Mouse (Mus musculus): ENCODE measurements around the gene Slc25a21. TPM values are rescaled to one million over a fixed set of nuclear protein-coding genes. Genes with fewer than 3 reads are reported as not detected.

The Slc25a21 gene
- polyA plus RNA-seq, 1 experiment from 2014 or later, result 0.23 TPM

DNA sequence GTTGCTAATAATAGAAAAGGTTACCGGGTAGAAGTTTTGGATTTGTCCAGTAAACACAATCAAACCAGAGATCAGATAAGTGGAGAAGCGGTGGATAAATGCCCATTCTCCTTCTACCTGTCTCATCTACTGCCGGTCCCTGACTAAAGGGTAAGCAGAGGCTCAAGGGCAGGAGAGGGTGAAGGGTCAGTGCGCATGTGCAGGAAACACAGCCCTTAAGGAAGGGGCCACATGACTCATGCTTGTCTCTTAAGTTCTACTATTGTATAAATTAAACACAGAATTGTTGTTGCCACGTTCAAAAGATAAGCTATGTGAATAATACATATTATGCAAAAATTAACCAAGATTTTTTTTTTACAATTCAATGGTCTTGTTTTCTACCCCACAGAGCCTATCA, 98.9 kb downstream of the Slc25a21 start:
- Histone ChIP-seq H3K4me1 (ENCODE audit: control insufficient read depth, insufficient read depth, low read length) (no peaks in the 10 kb centered on the region), H3K9me3 (ENCODE audit: control insufficient read depth, low read length) (no peaks in the 10 kb centered on the region), H3K27ac (ENCODE audit: low read depth, low read length) (no peak overlapping the region), H3K4me2 (ENCODE audit: low read depth, low read length) (no peak overlapping the region), H3K9ac (replicated peaks; ENCODE audit: low read depth, low read length) (no peak overlapping the region), H3K36me3 (ENCODE audit: control insufficient read depth, insufficient read depth, low read length) (no peaks in the 10 kb centered on the region), H3K27me3 (ENCODE audit: control insufficient read depth, insufficient read depth, low read length) (no peaks in the 10 kb centered on the region), H3K4me3 (ENCODE audit: low read depth, low read length) (no peak overlapping the region)
- ATAC-seq (ENCODE audit: low read depth), result no peak
- WGBS, result 92% methylated on average over 5 of the region's 5 CpGs

DNA sequence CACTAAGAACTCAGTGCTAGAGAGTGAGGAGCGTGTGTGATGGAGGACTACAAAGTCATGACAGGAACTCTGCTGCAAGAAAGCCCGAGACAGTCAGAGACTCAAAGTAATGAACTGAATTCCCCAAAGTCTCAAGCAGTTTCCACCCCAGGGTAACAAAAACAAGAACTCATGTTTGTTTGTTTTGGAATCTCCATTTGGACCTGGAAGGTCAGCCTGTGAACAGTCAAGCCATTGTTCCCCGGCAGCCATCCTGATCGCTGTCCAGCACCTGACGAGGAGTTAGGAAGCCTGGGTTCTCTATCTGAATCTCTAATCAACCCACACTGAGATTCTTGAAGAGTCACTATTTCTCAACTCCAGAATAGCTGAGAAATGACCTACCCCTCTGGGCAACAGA, 104.2 kb downstream of the Slc25a21 start:
- H3K36me3 ChIP-seq (ENCODE audit: control insufficient read depth, insufficient read depth, low read length), result no peaks in the 10 kb centered on the region
- 70% methylated on average over 5 of the region's 5 CpGs for WGBS
- no peaks in the 10 kb centered on the region for H3K27me3 ChIP-seq (ENCODE audit: control insufficient read depth, insufficient read depth, low read length)

DNA sequence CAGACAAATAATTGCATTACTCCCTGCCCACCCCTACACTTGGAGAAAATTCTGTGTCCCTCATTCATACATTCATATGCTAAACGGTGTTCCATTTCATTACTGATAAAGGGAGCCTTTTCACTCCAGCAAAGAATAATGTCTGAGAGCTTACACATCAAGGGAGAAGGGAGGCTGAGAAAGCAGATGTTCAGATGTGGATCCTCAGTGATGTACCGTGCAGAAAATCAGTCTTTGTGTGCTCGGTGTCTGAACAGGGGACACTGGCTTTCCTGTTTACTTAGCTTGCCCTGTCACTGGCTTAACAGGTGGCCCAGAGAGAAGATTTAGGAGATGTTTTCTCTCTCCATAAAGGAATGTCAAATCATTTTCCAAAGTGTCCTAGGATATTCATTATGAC, 112.8 kb downstream of the Slc25a21 start:
- Histone ChIP-seq H3K27me3 (ENCODE audit: control insufficient read depth, insufficient read depth, low read length) (no peaks in the 10 kb centered on the region), H3K9me3 (ENCODE audit: control insufficient read depth, low read length) (no peaks in the 10 kb centered on the region), H3K36me3 (ENCODE audit: control insufficient read depth, insufficient read depth, low read length) (no peaks in the 10 kb centered on the region), H3K9ac (replicated peaks; ENCODE audit: low read depth, low read length) (no peak overlapping the region), H3K4me1 (ENCODE audit: control insufficient read depth, insufficient read depth, low read length) (no peaks in the 10 kb centered on the region), H3K4me3 (ENCODE audit: low read depth, low read length) (no peak overlapping the region), H3K4me2 (ENCODE audit: low read depth, low read length) (no peak overlapping the region), H3K27ac (ENCODE audit: low read depth, low read length) (no peak overlapping the region)
- WGBS, result 4% methylated on average over 3 of the region's 3 CpGs
- ATAC-seq (ENCODE audit: low read depth), result no peak

More for the DNA sequence above, 104.2 kb downstream of the Slc25a21 start:
- Histone ChIP-seq H3K27ac (ENCODE audit: low read depth, low read length) (no peak overlapping the region), H3K4me2 (ENCODE audit: low read depth, low read length) (no peak overlapping the region), H3K9ac (replicated peaks; ENCODE audit: low read depth, low read length) (no peak overlapping the region), H3K4me1 (ENCODE audit: control insufficient read depth, insufficient read depth, low read length) (no peaks in the 10 kb centered on the region), H3K4me3 (ENCODE audit: low read depth, low read length) (no peak overlapping the region), H3K9me3 (ENCODE audit: control insufficient read depth, low read length) (no peaks in the 10 kb centered on the region)
- ATAC-seq (ENCODE audit: low read depth), result no peak

DNA sequence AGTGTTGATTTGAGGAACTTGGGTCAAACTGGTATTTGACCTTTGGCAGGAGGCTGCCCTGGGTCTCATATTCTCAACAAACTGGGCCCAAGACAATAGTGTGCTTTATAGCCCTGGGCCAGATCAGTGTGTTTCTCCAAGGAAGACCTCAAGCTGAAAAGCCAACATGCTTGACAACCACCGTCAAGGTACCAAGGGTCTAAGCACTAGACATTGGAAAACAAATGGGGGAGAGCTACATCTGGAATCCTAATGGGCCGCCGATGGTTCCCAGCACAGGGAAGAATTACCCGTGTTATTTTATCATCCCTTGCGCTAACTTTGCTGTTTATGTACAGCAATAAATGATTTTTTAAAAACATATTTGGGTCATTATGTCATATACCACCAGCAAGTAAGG, 113.7 kb downstream of the Slc25a21 start:
- Histone ChIP-seq H3K27ac (ENCODE audit: low read depth, low read length) (no peak overlapping the region), H3K4me3 (ENCODE audit: low read depth, low read length) (no peak overlapping the region), H3K9ac (replicated peaks; ENCODE audit: low read depth, low read length) (no peak overlapping the region), H3K4me2 (ENCODE audit: low read depth, low read length) (no peak overlapping the region), H3K27me3 (ENCODE audit: control insufficient read depth, insufficient read depth, low read length) (no peaks in the 10 kb centered on the region), H3K4me1 (ENCODE audit: control insufficient read depth, insufficient read depth, low read length) (no peaks in the 10 kb centered on the region), H3K36me3 (ENCODE audit: control insufficient read depth, insufficient read depth, low read length) (no peaks in the 10 kb centered on the region), H3K9me3 (ENCODE audit: control insufficient read depth, low read length) (no peaks in the 10 kb centered on the region)
- WGBS, result 68% methylated on average over 5 of the region's 5 CpGs
- ATAC-seq (ENCODE audit: low read depth), result no peak

DNA sequence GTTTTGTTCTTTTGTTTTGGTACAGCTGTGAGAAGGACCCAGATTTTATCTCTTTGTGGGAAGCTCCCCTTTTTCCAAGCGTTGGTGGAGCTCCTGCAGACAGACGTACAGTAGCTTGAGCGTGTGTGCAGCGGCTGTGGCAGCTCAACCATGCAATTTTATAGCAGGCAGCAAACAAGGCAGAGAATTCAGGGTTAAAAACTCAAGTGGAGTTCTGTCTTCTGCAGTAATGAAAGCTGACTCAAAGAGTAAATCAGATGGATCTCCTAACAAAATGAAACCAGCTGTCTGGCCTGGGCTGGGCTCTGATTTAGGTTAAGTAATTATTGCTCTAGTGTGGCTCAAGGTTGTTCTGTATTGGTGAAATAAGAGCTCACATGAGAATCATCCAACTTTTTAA, 120.7 kb downstream of the Slc25a21 start:
- H3K36me3 ChIP-seq (ENCODE audit: control insufficient read depth, insufficient read depth, low read length), result no peaks in the 10 kb centered on the region
- 31% methylated on average over 4 of the region's 4 CpGs for WGBS
- H3K27me3 ChIP-seq (ENCODE audit: control insufficient read depth, insufficient read depth, low read length), result no peaks in the 10 kb centered on the region
- H3K27ac ChIP-seq (ENCODE audit: low read depth, low read length), result no peak overlapping the region
- H3K4me1 ChIP-seq (ENCODE audit: control insufficient read depth, insufficient read depth, low read length), result no peaks in the 10 kb centered on the region
- no peak overlapping the region for H3K4me2 ChIP-seq (ENCODE audit: low read depth, low read length)
- no peak for ATAC-seq (ENCODE audit: low read depth)
- no peak overlapping the region for H3K4me3 ChIP-seq (ENCODE audit: low read depth, low read length)
- H3K9ac ChIP-seq (replicated peaks; ENCODE audit: low read depth, low read length), result no peak overlapping the region
- no peaks in the 10 kb centered on the region for H3K9me3 ChIP-seq (ENCODE audit: control insufficient read depth, low read length)

DNA sequence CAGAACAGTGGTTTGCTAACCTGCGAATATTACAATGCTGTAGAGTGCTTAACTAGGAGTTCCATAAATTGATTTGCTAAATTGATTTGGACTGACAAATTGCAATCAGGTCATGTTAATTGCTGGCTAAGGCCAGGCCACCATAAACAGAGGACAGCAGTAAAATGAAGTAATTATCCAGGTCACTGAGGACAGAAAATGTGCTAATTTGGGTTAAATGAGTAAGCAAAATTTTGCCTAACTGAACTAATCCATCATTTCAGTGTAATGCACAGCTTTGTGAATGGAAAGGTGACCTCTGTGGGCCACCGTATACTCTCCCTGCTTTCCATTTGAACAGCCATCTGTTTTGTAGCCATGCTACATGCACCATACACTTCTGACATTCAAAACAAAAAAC, 124.7 kb downstream of the Slc25a21 start:
- no peak overlapping the region for H3K4me2 ChIP-seq (ENCODE audit: low read depth, low read length)
- no peak for ATAC-seq (ENCODE audit: low read depth)
- H3K9me3 ChIP-seq (ENCODE audit: control insufficient read depth, low read length), result no peaks in the 10 kb centered on the region
- H3K9ac ChIP-seq (replicated peaks; ENCODE audit: low read depth, low read length), result no peak overlapping the region
- H3K4me1 ChIP-seq (ENCODE audit: control insufficient read depth, insufficient read depth, low read length), result no peaks in the 10 kb centered on the region
- H3K27ac ChIP-seq (ENCODE audit: low read depth, low read length), result no peak overlapping the region
- no peaks in the 10 kb centered on the region for H3K27me3 ChIP-seq (ENCODE audit: control insufficient read depth, insufficient read depth, low read length)
- no peaks in the 10 kb centered on the region for H3K36me3 ChIP-seq (ENCODE audit: control insufficient read depth, insufficient read depth, low read length)
- 68% methylated on average over 2 of the region's 2 CpGs for WGBS
- H3K4me3 ChIP-seq (ENCODE audit: low read depth, low read length), result no peak overlapping the region

DNA sequence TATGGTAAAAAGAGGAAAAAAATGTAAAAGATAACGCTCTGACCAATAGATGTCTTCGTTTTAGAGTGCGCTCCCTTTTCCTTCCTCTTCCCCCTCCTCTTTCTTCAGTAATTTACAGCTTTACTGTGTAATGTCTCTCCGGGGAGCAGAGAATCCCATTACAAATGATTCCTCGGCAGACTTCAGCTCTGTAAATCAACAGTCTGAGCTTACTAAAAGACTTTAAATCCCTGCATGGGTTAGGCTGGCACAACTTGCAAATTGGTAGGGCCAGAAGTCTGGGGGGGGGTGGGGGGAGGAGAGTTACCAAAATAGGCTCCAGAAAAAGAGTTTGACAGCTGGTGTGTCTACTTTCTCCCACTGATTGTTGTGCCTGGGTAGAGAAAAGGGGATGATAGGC, 128.7 kb downstream of the Slc25a21 start:
- H3K4me3 ChIP-seq (ENCODE audit: low read depth, low read length), result no peak overlapping the region
- no peaks in the 10 kb centered on the region for H3K4me1 ChIP-seq (ENCODE audit: control insufficient read depth, insufficient read depth, low read length)
- no peak overlapping the region for H3K27ac ChIP-seq (ENCODE audit: low read depth, low read length)
- H3K9me3 ChIP-seq (ENCODE audit: control insufficient read depth, low read length), result no peaks in the 10 kb centered on the region
- H3K9ac ChIP-seq (replicated peaks; ENCODE audit: low read depth, low read length), result no peak overlapping the region
- H3K27me3 ChIP-seq (ENCODE audit: control insufficient read depth, insufficient read depth, low read length), result no peaks in the 10 kb centered on the region
- WGBS, result 13% methylated on average over 5 of the region's 5 CpGs
- ATAC-seq (ENCODE audit: low read depth), result peak; percentile 79; the same call in 1 of the 2 replicates
- no peaks in the 10 kb centered on the region for H3K36me3 ChIP-seq (ENCODE audit: control insufficient read depth, insufficient read depth, low read length)
- no peak overlapping the region for H3K4me2 ChIP-seq (ENCODE audit: low read depth, low read length)

DNA sequence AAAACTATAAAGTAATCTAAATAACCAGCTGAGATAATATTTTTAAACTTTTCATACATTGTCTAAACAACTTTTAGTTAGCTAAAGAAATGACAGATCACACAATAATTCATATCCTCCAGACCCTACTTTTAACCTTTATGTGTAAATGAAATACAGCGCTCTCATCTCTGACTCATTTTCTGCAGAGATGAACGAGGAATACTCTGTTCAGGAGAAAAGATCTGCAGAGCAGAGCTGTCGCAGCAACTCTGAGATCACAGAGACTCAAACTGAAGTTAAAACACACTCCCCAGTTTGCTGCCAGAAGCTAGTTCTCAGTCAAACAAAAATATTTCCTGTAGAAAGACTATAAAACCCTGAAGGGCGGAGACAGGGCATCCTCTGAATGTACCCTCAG, 177.5 kb downstream of the Slc25a21 start:
- Histone ChIP-seq H3K27ac (ENCODE audit: low read depth, low read length) (no peak overlapping the region), H3K9ac (replicated peaks; ENCODE audit: low read depth, low read length) (no peak overlapping the region), H3K27me3 (ENCODE audit: control insufficient read depth, insufficient read depth, low read length) (no peaks in the 10 kb centered on the region), H3K4me3 (ENCODE audit: low read depth, low read length) (no peak overlapping the region), H3K4me2 (ENCODE audit: low read depth, low read length) (no peak overlapping the region), H3K4me1 (ENCODE audit: control insufficient read depth, insufficient read depth, low read length) (no peaks in the 10 kb centered on the region), H3K36me3 (ENCODE audit: control insufficient read depth, insufficient read depth, low read length) (no peaks in the 10 kb centered on the region), H3K9me3 (ENCODE audit: control insufficient read depth, low read length) (no peaks in the 10 kb centered on the region)
- ATAC-seq (ENCODE audit: low read depth), result no peak
- WGBS, result 74% methylated on average over 4 of the region's 4 CpGs

DNA sequence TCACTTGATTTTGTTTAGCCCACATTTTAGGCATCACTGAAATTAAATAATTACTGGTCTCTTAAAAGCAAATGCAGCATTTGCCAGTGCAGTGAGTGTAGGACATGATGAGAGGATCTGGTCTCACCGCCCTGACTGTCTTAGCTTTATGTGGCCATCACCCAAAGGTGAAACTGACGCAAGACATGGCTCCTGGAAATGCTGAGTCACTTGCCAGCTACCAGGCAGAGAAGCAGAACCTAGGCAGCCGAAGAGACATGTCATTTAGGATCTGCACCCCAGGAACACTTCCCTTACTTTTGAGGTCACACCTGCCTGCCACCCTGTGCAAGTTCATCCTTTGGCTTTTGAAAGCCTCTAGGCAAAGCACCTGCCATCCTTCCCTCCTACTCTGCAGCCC, 180.4 kb downstream of the Slc25a21 start:
- ATAC-seq (ENCODE audit: low read depth), result no peak
- WGBS, result 88% methylated on average over 3 of the region's 3 CpGs
- H3K27me3 ChIP-seq (ENCODE audit: control insufficient read depth, insufficient read depth, low read length), result no peaks in the 10 kb centered on the region
- H3K9ac ChIP-seq (replicated peaks; ENCODE audit: low read depth, low read length), result no peak overlapping the region
- no peaks in the 10 kb centered on the region for H3K4me1 ChIP-seq (ENCODE audit: control insufficient read depth, insufficient read depth, low read length)
- no peak overlapping the region for H3K4me3 ChIP-seq (ENCODE audit: low read depth, low read length)
- no peak overlapping the region for H3K27ac ChIP-seq (ENCODE audit: low read depth, low read length)
- no peaks in the 10 kb centered on the region for H3K9me3 ChIP-seq (ENCODE audit: control insufficient read depth, low read length)
- H3K36me3 ChIP-seq (ENCODE audit: control insufficient read depth, insufficient read depth, low read length), result no peaks in the 10 kb centered on the region
- H3K4me2 ChIP-seq (ENCODE audit: low read depth, low read length), result no peak overlapping the region

DNA sequence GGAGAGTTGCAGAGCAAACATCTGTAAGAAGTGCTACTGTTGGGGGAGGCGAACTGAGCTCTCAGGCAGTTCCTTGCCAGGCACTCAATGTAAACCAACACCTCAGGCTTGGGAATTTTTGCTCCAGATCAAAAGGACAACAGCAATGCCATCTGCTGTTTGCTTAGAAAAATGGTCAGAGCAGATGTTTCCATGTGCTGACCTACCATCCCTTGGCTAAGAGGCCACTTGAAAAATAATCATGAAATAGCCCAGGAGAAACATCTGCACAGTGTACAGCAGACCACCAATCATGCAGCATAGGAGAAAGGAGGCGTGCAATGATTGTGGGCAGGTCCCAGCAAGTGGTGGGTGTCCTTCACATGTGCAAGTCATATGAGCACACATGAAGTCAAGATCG, 180.9 kb downstream of the Slc25a21 start:
- H3K9me3 ChIP-seq (ENCODE audit: control insufficient read depth, low read length), result no peaks in the 10 kb centered on the region
- no peak overlapping the region for H3K27ac ChIP-seq (ENCODE audit: low read depth, low read length)
- WGBS, result 89% methylated on average over 3 of the region's 3 CpGs
- no peaks in the 10 kb centered on the region for H3K36me3 ChIP-seq (ENCODE audit: control insufficient read depth, insufficient read depth, low read length)
- H3K27me3 ChIP-seq (ENCODE audit: control insufficient read depth, insufficient read depth, low read length), result no peaks in the 10 kb centered on the region
- H3K4me1 ChIP-seq (ENCODE audit: control insufficient read depth, insufficient read depth, low read length), result no peaks in the 10 kb centered on the region
- ATAC-seq (ENCODE audit: low read depth), result no peak
- no peak overlapping the region for H3K4me3 ChIP-seq (ENCODE audit: low read depth, low read length)
- no peak overlapping the region for H3K4me2 ChIP-seq (ENCODE audit: low read depth, low read length)
- no peak overlapping the region for H3K9ac ChIP-seq (replicated peaks; ENCODE audit: low read depth, low read length)

Measured in neural tube, embryonic 14.5 days (tissue).